Mouse (Mus musculus) brain, embryonic 18.5 days (tissue): ENCODE results near the gene Sypl.

ENCODE experiments used
- DNase-seq: peaks from one replicate; pipeline ENCODE4 v3.0.0-alpha.2; 2012; ENCODE audit warnings: low read depth, low spot score

The Sypl gene

GRCm38 (mm10) chr12:33003339-33003965, 49.8 kb downstream of the Sypl start:
- DNase-seq = no peak

GRCm38 (mm10) chr12:33005858-33006257, 52.2 kb downstream of the Sypl start:
- DNase-seq = no peak

- DNase-seq = no peak
These were observed 53.5 kb downstream of the Sypl start for GRCm38 (mm10) chr12:33007176-33007575.

- DNase-seq = no peak
These were observed 54.8 kb downstream of the Sypl start for GRCm38 (mm10) chr12:33008305-33009110.

GRCm38 (mm10) chr12:33009206-33009966, 55.7 kb downstream of the Sypl start:
- DNase-seq = no peak

- no peak for DNase-seq
These were observed 56.3 kb downstream of the Sypl start for GRCm38 (mm10) chr12:33010026-33010425.

GRCm38 (mm10) chr12:33014050-33014796, 60.5 kb downstream of the Sypl start:
- DNase-seq = no peak

GRCm38 (mm10) chr12:33015103-33015502, 61.4 kb downstream of the Sypl start:
- DNase-seq = no peak

- DNase-seq = no peak
These were observed 63.4 kb downstream of the Sypl start for GRCm38 (mm10) chr12:33016824-33017705.

- no peak for DNase-seq
These were observed 64.9 kb downstream of the Sypl start for GRCm38 (mm10) chr12:33018601-33019000.

GRCm38 (mm10) chr12:33020011-33020410, 66.3 kb downstream of the Sypl start:
- DNase-seq = no peak

- no peak for DNase-seq
These were observed 67.4 kb downstream of the Sypl start for GRCm38 (mm10) chr12:33021140-33021539.

- DNase-seq = no peak
These were observed 68.1 kb downstream of the Sypl start for GRCm38 (mm10) chr12:33021751-33022150.

- no peak for DNase-seq
These were observed 70.8 kb downstream of the Sypl start for GRCm38 (mm10) chr12:33024524-33024923.

GRCm38 (mm10) chr12:33027093-33027492, 73.4 kb downstream of the Sypl start:
- peak; percentile 59 for DNase-seq

- DNase-seq = no peak
These were observed 74.5 kb downstream of the Sypl start for GRCm38 (mm10) chr12:33028109-33028691.

GRCm38 (mm10) chr12:33028708-33029107, 75.0 kb downstream of the Sypl start:
- DNase-seq = no peak
